Mouse (Mus musculus): ENCODE results near the gene Mylk. TPM values are rescaled to one million over a fixed set of nuclear protein-coding genes. Genes with fewer than 3 reads are reported as not detected.

The Mylk gene
- polyA plus RNA-seq, 1 experiment from 2014 or later, result 262 TPM

DNA sequence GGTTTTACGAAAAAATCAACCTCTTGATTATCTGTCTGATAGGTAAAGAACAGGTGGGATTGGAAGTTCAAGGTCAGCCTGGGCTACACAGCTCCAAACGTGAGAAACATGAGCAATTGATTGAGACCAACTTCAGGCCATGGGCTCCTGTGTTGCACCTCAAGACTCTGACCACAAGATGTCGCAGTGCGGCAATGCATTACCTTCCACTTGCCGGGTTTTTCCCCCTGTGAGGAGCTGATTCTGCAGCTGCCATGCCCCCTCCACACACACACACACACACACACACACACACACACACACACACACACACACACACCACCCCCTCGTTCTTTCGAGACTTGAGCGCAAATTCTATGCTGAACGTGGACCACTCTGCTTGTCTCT is 157.3 kb downstream of the Mylk start:
- Histone ChIP-seq H3K9ac (replicated peaks; ENCODE audit: low read depth, low read length) (no peak overlapping the region), H3K27me3 (ENCODE audit: control insufficient read depth, insufficient read depth, low read length) (no peaks in the 10 kb centered on the region), H3K9me3 (ENCODE audit: control insufficient read depth, low read depth, low read length) (no peaks in the 10 kb centered on the region), H3K4me3 (ENCODE audit: low read depth, low read length) (no peak overlapping the region), H3K4me1 (ENCODE audit: control insufficient read depth, insufficient read depth, low read length) (peaks cover 12% of the 10 kb centered on the region; the same call in 1 of the 2 replicates), H3K36me3 (ENCODE audit: control insufficient read depth, insufficient read depth, low read length) (no peaks in the 10 kb centered on the region), H3K27ac (ENCODE audit: low read length) (no peak overlapping the region), H3K4me2 (replicated peaks; ENCODE audit: low read depth, low read length) (no peak overlapping the region)
- peak; percentile 59 for ATAC-seq (ENCODE audit: insufficient number of reproducible peaks, insufficient read depth, low FRiP score, low read depth)
- WGBS, result 17% methylated on average over 9 of the region's 9 CpGs

DNA sequence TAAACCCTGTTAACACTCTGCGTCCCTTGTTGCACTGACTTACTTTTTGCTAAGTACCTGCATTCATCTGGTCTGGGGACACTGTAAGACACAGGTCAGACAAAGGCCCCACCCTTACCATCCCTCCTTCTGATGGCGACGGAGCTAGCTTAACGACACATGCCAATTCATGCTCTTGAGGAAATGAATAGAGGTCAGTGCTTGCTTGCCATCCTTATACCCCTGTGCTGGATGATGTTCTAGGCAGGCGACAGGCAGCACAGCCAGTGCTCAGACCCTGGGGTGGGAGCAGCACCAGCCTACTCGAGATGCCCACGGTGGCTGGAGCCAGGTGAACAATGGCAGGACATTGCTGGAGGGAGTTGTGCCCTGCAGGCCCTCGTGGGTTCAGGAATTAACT is 157.8 kb downstream of the Mylk start:
- no peaks in the 10 kb centered on the region for H3K9me3 ChIP-seq (ENCODE audit: control insufficient read depth, low read depth, low read length)
- H3K27me3 ChIP-seq (ENCODE audit: control insufficient read depth, insufficient read depth, low read length), result no peaks in the 10 kb centered on the region
- WGBS, result 82% methylated on average over 8 of the region's 8 CpGs
- no peak overlapping the region for H3K9ac ChIP-seq (replicated peaks; ENCODE audit: low read depth, low read length)
- H3K4me3 ChIP-seq (ENCODE audit: low read depth, low read length), result no peak overlapping the region
- H3K36me3 ChIP-seq (ENCODE audit: control insufficient read depth, insufficient read depth, low read length), result no peaks in the 10 kb centered on the region
- no peak for ATAC-seq (ENCODE audit: insufficient number of reproducible peaks, insufficient read depth, low FRiP score, low read depth)
- peaks cover 12% of the 10 kb centered on the region; the same call in 1 of the 2 replicates for H3K4me1 ChIP-seq (ENCODE audit: control insufficient read depth, insufficient read depth, low read length)
- H3K4me2 ChIP-seq (replicated peaks; ENCODE audit: low read depth, low read length), result no peak overlapping the region
- no peak overlapping the region for H3K27ac ChIP-seq (ENCODE audit: low read length)

DNA sequence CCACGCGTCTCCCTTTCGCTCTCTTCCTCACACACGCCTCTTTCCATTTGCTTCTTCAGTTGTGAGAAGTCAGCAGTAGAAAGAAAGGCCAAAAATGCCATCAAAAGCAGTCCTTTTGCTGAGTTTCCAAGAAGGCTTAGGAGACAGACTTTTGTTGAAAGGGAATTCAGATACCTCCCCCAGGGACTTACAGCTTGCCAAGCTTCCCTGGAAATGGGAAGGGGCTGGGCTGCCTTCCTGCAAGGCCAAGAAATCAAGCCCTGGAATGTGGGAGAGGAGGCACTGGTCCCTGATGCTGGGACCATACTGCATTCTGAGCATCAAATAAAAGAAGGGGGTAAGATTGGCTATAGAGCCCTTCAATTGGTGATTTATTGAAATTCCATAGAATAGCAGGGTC is 159.9 kb downstream of the Mylk start:
- Histone ChIP-seq H3K4me1 (ENCODE audit: control insufficient read depth, insufficient read depth, low read length) (peaks cover 10% of the 10 kb centered on the region; the same call in 1 of the 2 replicates), H3K27me3 (ENCODE audit: control insufficient read depth, insufficient read depth, low read length) (no peaks in the 10 kb centered on the region), H3K9ac (replicated peaks; ENCODE audit: low read depth, low read length) (no peak overlapping the region), H3K36me3 (ENCODE audit: control insufficient read depth, insufficient read depth, low read length) (no peaks in the 10 kb centered on the region), H3K9me3 (ENCODE audit: control insufficient read depth, low read depth, low read length) (no peaks in the 10 kb centered on the region), H3K4me3 (ENCODE audit: low read depth, low read length) (no peak overlapping the region), H3K4me2 (replicated peaks; ENCODE audit: low read depth, low read length) (no peak overlapping the region), H3K27ac (ENCODE audit: low read length) (no peak overlapping the region; the same call in 1 of the 2 replicates)
- 84% methylated on average over 4 of the region's 4 CpGs for WGBS
- ATAC-seq (ENCODE audit: insufficient number of reproducible peaks, insufficient read depth, low FRiP score, low read depth), result no peak

DNA sequence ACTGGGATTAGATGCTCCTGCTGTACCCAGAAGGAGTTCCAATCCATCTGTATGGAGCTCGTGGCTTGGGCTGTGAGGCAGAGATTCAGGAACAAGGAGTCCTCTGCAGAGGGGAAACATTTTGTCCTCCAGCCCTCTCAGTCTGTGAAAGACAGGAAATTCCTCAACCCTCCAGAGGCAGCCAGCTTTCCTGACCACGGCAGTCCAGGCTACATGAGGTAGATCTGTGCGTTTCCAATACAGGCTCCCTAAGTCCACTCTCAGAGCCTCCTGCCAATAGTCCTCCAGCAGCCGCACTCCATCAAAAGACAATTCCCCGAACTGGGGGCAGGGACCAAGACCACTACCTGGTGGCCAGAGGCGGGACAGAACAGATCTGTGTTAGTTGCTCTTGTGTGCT is 164.4 kb downstream of the Mylk start:
- Histone ChIP-seq H3K4me3 (ENCODE audit: low read depth, low read length) (no peak overlapping the region), H3K27ac (ENCODE audit: low read length) (peak overlapping the region; percentile 28; the same call in 1 of the 2 replicates), H3K4me1 (ENCODE audit: control insufficient read depth, insufficient read depth, low read length) (peaks cover 10% of the 10 kb centered on the region; the same call in 1 of the 2 replicates), H3K27me3 (ENCODE audit: control insufficient read depth, insufficient read depth, low read length) (no peaks in the 10 kb centered on the region), H3K9ac (replicated peaks; ENCODE audit: low read depth, low read length) (no peak overlapping the region), H3K36me3 (ENCODE audit: control insufficient read depth, insufficient read depth, low read length) (no peaks in the 10 kb centered on the region), H3K4me2 (replicated peaks; ENCODE audit: low read depth, low read length) (no peak overlapping the region), H3K9me3 (ENCODE audit: control insufficient read depth, low read depth, low read length) (no peaks in the 10 kb centered on the region)
- 51% methylated on average over 6 of the region's 6 CpGs for WGBS
- no peak for ATAC-seq (ENCODE audit: insufficient number of reproducible peaks, insufficient read depth, low FRiP score, low read depth)

DNA sequence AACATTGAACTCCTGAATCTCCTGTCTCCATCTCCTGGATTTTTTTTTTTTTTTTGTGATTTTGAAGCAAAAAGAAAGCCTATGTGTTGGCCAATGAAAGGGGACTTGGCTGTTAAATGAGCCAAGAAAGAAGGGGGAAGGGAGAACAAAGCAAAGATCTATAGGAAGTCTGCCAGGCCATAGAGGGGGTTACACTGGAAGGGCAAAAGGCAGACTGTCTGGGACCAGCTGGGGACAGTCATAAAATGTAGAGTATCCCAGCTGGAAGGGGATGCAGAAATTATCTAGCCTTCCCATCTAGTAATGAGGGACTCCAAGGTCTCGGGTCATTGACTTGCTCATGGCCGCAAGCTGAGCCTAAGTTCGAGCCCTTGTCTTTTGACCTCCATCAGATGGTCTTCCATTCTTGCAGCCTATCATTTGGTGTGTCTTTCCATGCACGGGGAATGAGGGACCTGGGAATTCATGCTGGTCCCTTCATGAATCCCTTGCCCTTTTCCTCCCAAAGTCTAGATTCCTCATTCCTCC is 172.4 kb downstream of the Mylk start:
- Histone ChIP-seq H3K9me3 (ENCODE audit: control insufficient read depth, low read depth, low read length) (no peaks in the 10 kb centered on the region), H3K27ac (ENCODE audit: low read length) (no peak overlapping the region), H3K4me1 (ENCODE audit: control insufficient read depth, insufficient read depth, low read length) (peaks cover 23% of the 10 kb centered on the region), H3K27me3 (ENCODE audit: control insufficient read depth, insufficient read depth, low read length) (no peaks in the 10 kb centered on the region), H3K4me3 (ENCODE audit: low read depth, low read length) (no peak overlapping the region), H3K4me2 (replicated peaks; ENCODE audit: low read depth, low read length) (no peak overlapping the region), H3K9ac (replicated peaks; ENCODE audit: low read depth, low read length) (no peak overlapping the region), H3K36me3 (ENCODE audit: control insufficient read depth, insufficient read depth, low read length) (no peaks in the 10 kb centered on the region)
- no peak for ATAC-seq (ENCODE audit: insufficient number of reproducible peaks, insufficient read depth, low FRiP score, low read depth)
- 92% methylated on average over 4 of the region's 4 CpGs for WGBS

DNA sequence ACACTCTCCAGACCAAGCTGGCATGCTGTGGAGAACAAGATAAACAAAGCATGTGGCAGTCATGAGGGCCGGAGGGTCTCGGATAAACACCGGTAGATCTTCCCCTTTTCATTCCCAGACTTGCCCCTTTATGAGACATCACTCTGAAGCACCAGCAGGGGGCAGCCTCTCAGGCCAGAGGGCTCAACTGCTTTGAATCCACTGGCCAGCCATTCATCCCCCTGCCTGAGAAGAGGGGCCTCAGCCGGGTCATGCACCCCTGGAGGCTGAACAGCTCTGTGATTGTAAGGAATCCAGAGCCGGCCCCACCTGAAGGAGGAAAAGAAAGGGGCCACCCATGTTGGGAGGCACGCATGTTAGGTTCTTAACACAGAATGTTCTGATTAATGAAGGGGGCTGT is 175.2 kb downstream of the Mylk start:
- ATAC-seq (ENCODE audit: insufficient number of reproducible peaks, insufficient read depth, low FRiP score, low read depth), result 0 out of 2 replicates have a peak, but pooled peaks have one; percentile 19

DNA sequence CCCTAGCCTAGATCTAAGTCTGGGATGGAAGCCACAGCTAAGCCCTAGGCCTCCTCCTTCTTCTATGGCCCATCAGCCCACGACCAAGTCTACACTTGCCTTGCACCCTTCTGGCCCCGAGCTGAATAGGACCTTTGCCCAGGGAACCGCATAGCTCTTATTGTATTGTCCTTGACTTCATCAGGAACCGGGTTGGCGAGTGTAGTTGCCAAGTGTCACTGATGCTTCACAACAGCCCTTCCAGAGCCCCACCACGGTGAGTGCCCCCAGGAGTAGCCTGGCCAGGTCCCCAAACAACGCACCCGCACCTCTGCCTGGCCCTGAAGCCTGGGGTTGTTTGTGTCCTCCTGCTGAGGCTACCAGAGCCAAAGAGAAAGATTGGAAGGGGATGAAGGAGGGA is 175.9 kb downstream of the Mylk start:
- H3K4me3 ChIP-seq (ENCODE audit: low read depth, low read length), result no peak overlapping the region
- peaks cover 52% of the 10 kb centered on the region for H3K4me1 ChIP-seq (ENCODE audit: control insufficient read depth, insufficient read depth, low read length)
- H3K9ac ChIP-seq (replicated peaks; ENCODE audit: low read depth, low read length), result no peak overlapping the region; the same call in 1 of the 2 replicates
- peak overlapping the region; percentile 85 for H3K27ac ChIP-seq (ENCODE audit: low read length)
- no peaks in the 10 kb centered on the region for H3K27me3 ChIP-seq (ENCODE audit: control insufficient read depth, insufficient read depth, low read length)
- no peak for ATAC-seq (ENCODE audit: insufficient number of reproducible peaks, insufficient read depth, low FRiP score, low read depth)
- H3K9me3 ChIP-seq (ENCODE audit: control insufficient read depth, low read depth, low read length), result no peaks in the 10 kb centered on the region
- 46% methylated on average over 8 of the region's 8 CpGs for WGBS
- peak overlapping the region; percentile 53 for H3K4me2 ChIP-seq (replicated peaks; ENCODE audit: low read depth, low read length)
- no peaks in the 10 kb centered on the region for H3K36me3 ChIP-seq (ENCODE audit: control insufficient read depth, insufficient read depth, low read length)

More for the DNA sequence above, 175.2 kb downstream of the Mylk start:
- Histone ChIP-seq H3K27me3 (ENCODE audit: control insufficient read depth, insufficient read depth, low read length) (no peaks in the 10 kb centered on the region), H3K4me1 (ENCODE audit: control insufficient read depth, insufficient read depth, low read length) (peaks cover 45% of the 10 kb centered on the region), H3K4me2 (replicated peaks; ENCODE audit: low read depth, low read length) (peak overlapping the region; percentile 53; the same call in 1 of the 2 replicates), H3K9me3 (ENCODE audit: control insufficient read depth, low read depth, low read length) (no peaks in the 10 kb centered on the region), H3K9ac (replicated peaks; ENCODE audit: low read depth, low read length) (no peak overlapping the region), H3K27ac (ENCODE audit: low read length) (peak overlapping the region; percentile 85), H3K4me3 (ENCODE audit: low read depth, low read length) (no peak overlapping the region), H3K36me3 (ENCODE audit: control insufficient read depth, insufficient read depth, low read length) (no peaks in the 10 kb centered on the region)
- 5% methylated on average over 6 of the region's 6 CpGs for WGBS

DNA sequence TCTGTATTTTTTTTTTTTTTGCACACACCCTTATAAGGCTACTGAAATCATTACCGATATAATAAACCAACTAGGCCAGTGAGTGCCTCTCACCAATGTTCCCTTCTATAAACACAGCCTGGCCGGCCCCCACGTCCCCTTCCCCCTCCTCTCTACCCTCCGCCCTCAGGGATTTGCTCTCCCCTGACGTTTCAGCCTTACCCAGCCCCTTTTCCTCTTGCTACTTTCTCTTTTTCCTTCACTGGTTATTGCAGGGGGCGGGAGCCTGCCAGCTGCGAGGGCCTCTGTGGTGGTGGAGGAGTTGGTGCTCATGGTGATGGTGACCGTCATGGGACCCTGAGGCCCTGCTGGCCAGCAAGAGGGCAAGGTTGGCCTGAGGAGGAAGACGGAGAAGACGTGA is 176.3 kb downstream of the Mylk start:
- H3K4me3 ChIP-seq (ENCODE audit: low read depth, low read length), result peak overlapping the region; percentile 34
- H3K9ac ChIP-seq (replicated peaks; ENCODE audit: low read depth, low read length), result peak overlapping the region; percentile 48
- peaks cover 55% of the 10 kb centered on the region for H3K4me1 ChIP-seq (ENCODE audit: control insufficient read depth, insufficient read depth, low read length)
- 22% methylated on average over 10 of the region's 10 CpGs for WGBS
- H3K27ac ChIP-seq (ENCODE audit: low read length), result peak overlapping the region; percentile 85
- no peaks in the 10 kb centered on the region for H3K27me3 ChIP-seq (ENCODE audit: control insufficient read depth, insufficient read depth, low read length)
- no peaks in the 10 kb centered on the region for H3K36me3 ChIP-seq (ENCODE audit: control insufficient read depth, insufficient read depth, low read length)
- H3K4me2 ChIP-seq (replicated peaks; ENCODE audit: low read depth, low read length), result peak overlapping the region; percentile 53
- H3K9me3 ChIP-seq (ENCODE audit: control insufficient read depth, low read depth, low read length), result no peaks in the 10 kb centered on the region
- peak; percentile 69; the same call in 1 of the 2 replicates for ATAC-seq (ENCODE audit: insufficient number of reproducible peaks, insufficient read depth, low FRiP score, low read depth)

DNA sequence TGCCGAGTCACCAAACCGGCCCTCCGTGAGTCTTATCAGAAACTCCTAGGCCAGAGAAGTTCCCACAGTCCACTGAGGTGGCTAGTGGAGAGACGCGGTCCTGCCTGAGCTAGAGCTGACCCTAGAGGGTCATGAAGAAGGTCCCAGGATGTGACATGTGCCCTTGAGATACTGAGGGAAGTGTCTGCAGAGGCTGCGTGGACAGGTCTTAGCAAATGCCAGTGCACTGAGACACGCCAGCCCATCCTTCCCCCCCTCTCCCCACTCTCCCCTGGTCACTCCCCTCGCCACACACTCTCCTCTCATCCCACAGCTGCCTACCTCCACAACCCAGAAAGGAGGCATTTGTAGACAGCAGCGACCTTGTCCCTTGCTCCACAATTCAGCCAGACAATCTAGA is 178.6 kb downstream of the Mylk start:
- H3K4me2 ChIP-seq (replicated peaks; ENCODE audit: low read depth, low read length), result peak overlapping the region; percentile 53
- no peaks in the 10 kb centered on the region for H3K27me3 ChIP-seq (ENCODE audit: control insufficient read depth, insufficient read depth, low read length)
- H3K9me3 ChIP-seq (ENCODE audit: control insufficient read depth, low read depth, low read length), result no peaks in the 10 kb centered on the region
- peaks cover 66% of the 10 kb centered on the region for H3K4me1 ChIP-seq (ENCODE audit: control insufficient read depth, insufficient read depth, low read length)
- no peak for ATAC-seq (ENCODE audit: insufficient number of reproducible peaks, insufficient read depth, low FRiP score, low read depth)
- no peaks in the 10 kb centered on the region; the same call in 1 of the 2 replicates for H3K36me3 ChIP-seq (ENCODE audit: control insufficient read depth, insufficient read depth, low read length)
- WGBS, result 53% methylated on average over 9 of the region's 9 CpGs
- H3K4me3 ChIP-seq (ENCODE audit: low read depth, low read length), result peak overlapping the region; percentile 34
- peak overlapping the region; percentile 10; the same call in 1 of the 2 replicates for H3K9ac ChIP-seq (replicated peaks; ENCODE audit: low read depth, low read length)
- H3K27ac ChIP-seq (ENCODE audit: low read length), result no peak overlapping the region; the same call in 1 of the 2 replicates
